Mouse (Mus musculus) liver, embryonic 15.5 days (tissue): ENCODE results near the gene Tmem210. TPM values are rescaled to one million over a fixed set of nuclear protein-coding genes. Genes with fewer than 3 reads are reported as not detected.

Experiments
- ATAC-seq: fragments of 200-750 bp; cut with Nextera tagmentation; 2 replicates; pipeline ENCODE4 v1.8.0; 2017; ENCODE audit warnings: moderate number of reproducible peaks, mild to moderate bottlenecking, moderate library complexity; ENCODE audit not compliant: insufficient read depth
- H3K27ac ChIP-seq: fragments of 300-500 bp; sonication (generic); replicated peaks from 2 replicates; pipeline ENCODE4 v1.5.1; 2015; ENCODE audit warnings: mild to moderate bottlenecking, inconsistent platforms
- H3K27me3 ChIP-seq: fragments of 300-500 bp; sonication (generic); 2 replicates; pipeline ENCODE4 v1.6.1; 2015; ENCODE audit warnings: mild to moderate bottlenecking, inconsistent platforms
- H3K36me3 ChIP-seq: fragments of 300-500 bp; sonication (generic); replicated peaks from 2 replicates; pipeline ENCODE4 v1.6.1; 2015; ENCODE audit warnings: moderate library complexity, mild to moderate bottlenecking, inconsistent platforms
- H3K4me1 ChIP-seq: fragments of 300-500 bp; sonication (generic); replicated peaks from 2 replicates; pipeline ENCODE4 v1.6.1; 2015; ENCODE audit warnings: inconsistent platforms
- H3K4me2 ChIP-seq: fragments of 300-500 bp; sonication (generic); 2 replicates; pipeline ENCODE4 v1.6.1; 2015; ENCODE audit warnings: moderate library complexity, mild to moderate bottlenecking, inconsistent platforms
- H3K4me3 ChIP-seq: fragments of 300-500 bp; sonication (generic); replicated peaks from 2 replicates; pipeline ENCODE4 v1.5.1; 2015; ENCODE audit warnings: mild to moderate bottlenecking, inconsistent platforms
- H3K9ac ChIP-seq: fragments of 300-500 bp; sonication (generic); 2 replicates; pipeline ENCODE4 v1.6.1; 2015; ENCODE audit warnings: moderate library complexity, mild to moderate bottlenecking, inconsistent platforms
- H3K9me3 ChIP-seq: fragments of 300-500 bp; sonication (generic); replicated peaks from 2 replicates; pipeline ENCODE4 v1.6.1; 2016; ENCODE audit warnings: inconsistent platforms
- WGBS: fragments of 180-500 bp; shearing (Covaris S2); methylation state at CpG from one replicate; pipeline ENCODE4 v1.1.7; 2015; ENCODE audit warnings: mixed read lengths; ENCODE audit not compliant: insufficient replicate concordance; 5-methylcytosine and 5-hydroxymethylcytosine counted together
- polyA plus RNA-seq: library from polyadenylated mRNA; unstranded; fragments of >200 nt; fragmentation: Nextera tagmentation; extraction: Ambion mirVana; gene quantifications from 2 replicates; pipeline ENCODE4 v1.2.1, GENCODE M21; 2015

Tmem210 gene
- polyA plus RNA-seq, 1 experiment from 2014 or later: not detected

- peaks cover 72% of the 10 kb centered on the region for H3K27me3 ChIP-seq
- no peak for ATAC-seq
- WGBS: 18% methylated on average over 2 of the region's 2 CpGs
Observed at GRCm38 (mm10) chr2:25320084-25320483, 32.1 kb downstream of the Tmem210 start.

GRCm38 (mm10) chr2:25326036-25326435 is 38.1 kb downstream of the Tmem210 start:
- Histone ChIP-seq H3K9me3 (no peaks in the 10 kb centered on the region), H3K4me3 (no peak overlapping the region), H3K27me3 (peaks cover 15% of the 10 kb centered on the region; the same call in 1 of the 2 replicates), H3K27ac (no peak overlapping the region), H3K36me3 (no peaks in the 10 kb centered on the region), H3K9ac (no peak overlapping the region), H3K4me2 (no peak overlapping the region), H3K4me1 (peaks cover under 1% of the 10 kb centered on the region)
- ATAC-seq: no peak
- 46% methylated on average over 2 of the region's 2 CpGs for WGBS

More at GRCm38 (mm10) chr2:25320084-25320483, 32.1 kb downstream of the Tmem210 start:
- H3K4me2 ChIP-seq: no peak overlapping the region
- no peak overlapping the region for H3K27ac ChIP-seq
- H3K36me3 ChIP-seq: no peaks in the 10 kb centered on the region
- no peak overlapping the region for H3K4me3 ChIP-seq
- no peak overlapping the region for H3K9ac ChIP-seq
- H3K4me1 ChIP-seq: peaks cover 8% of the 10 kb centered on the region
- H3K9me3 ChIP-seq: no peaks in the 10 kb centered on the region

GRCm38 (mm10) chr2:25328440-25328839 is 40.5 kb downstream of the Tmem210 start:
- Histone ChIP-seq H3K36me3 (no peaks in the 10 kb centered on the region), H3K4me2 (no peak overlapping the region), H3K4me3 (no peak overlapping the region), H3K4me1 (peaks cover 19% of the 10 kb centered on the region), H3K27ac (no peak overlapping the region), H3K27me3 (no peaks in the 10 kb centered on the region), H3K9me3 (no peaks in the 10 kb centered on the region), H3K9ac (no peak overlapping the region)
- no peak for ATAC-seq
- WGBS: 34% methylated on average over 7 of the region's 7 CpGs

GRCm38 (mm10) chr2:25331470-25331869 is 43.5 kb downstream of the Tmem210 start:
- H3K4me2 ChIP-seq: peak overlapping the region; percentile 92
- H3K27ac ChIP-seq: peak overlapping the region; percentile 90; the same call in 1 of the 2 replicates
- peaks cover 34% of the 10 kb centered on the region for H3K4me1 ChIP-seq
- peak overlapping the region; percentile 95 for H3K4me3 ChIP-seq
- no peaks in the 10 kb centered on the region for H3K9me3 ChIP-seq
- no peak for ATAC-seq
- H3K36me3 ChIP-seq: peaks cover 25% of the 10 kb centered on the region
- H3K27me3 ChIP-seq: no peaks in the 10 kb centered on the region
- WGBS: 42% methylated on average over 9 of the region's 9 CpGs
- peak overlapping the region; percentile 94 for H3K9ac ChIP-seq

- H3K9ac ChIP-seq: peak within 1 kb of the TSS; percentile 94
Observed at GRCm38 (mm10) chr2:25332286-25333160, 44.6 kb downstream of the Tmem210 start, which contains the start of gene Man1b1. Gene Man1b1 (plus strand): TSS chr2:25332338.

GRCm38 (mm10) chr2:25333569-25333968 is 45.6 kb downstream of the Tmem210 start:
- WGBS: 67% methylated on average over 2 of the region's 2 CpGs
- Histone ChIP-seq H3K27ac (0 out of 2 replicates have a peak overlapping the region, but pooled peaks have one; percentile 80), H3K9me3 (no peaks in the 10 kb centered on the region), H3K27me3 (no peaks in the 10 kb centered on the region), H3K36me3 (peaks cover 46% of the 10 kb centered on the region), H3K4me1 (peaks cover 34% of the 10 kb centered on the region), H3K4me2 (peak overlapping the region; percentile 92), H3K4me3 (peak overlapping the region; percentile 95), H3K9ac (peak overlapping the region; percentile 94)
- ATAC-seq: no peak

More at GRCm38 (mm10) chr2:25332286-25333160, 44.6 kb downstream of the Tmem210 start, which contains the start of gene Man1b1:
- H3K36me3 ChIP-seq: peaks cover 36% of the 10 kb centered on the region
- H3K4me2 ChIP-seq: peak within 1 kb of the TSS; percentile 92
- no peaks in the 10 kb centered on the region for H3K27me3 ChIP-seq
- no peaks in the 10 kb centered on the region for H3K9me3 ChIP-seq
- peak; percentile 97 for ATAC-seq
- peak within 1 kb of the TSS; percentile 95 for H3K4me3 ChIP-seq
- peak within 1 kb of the TSS; percentile 90 for H3K27ac ChIP-seq
- WGBS: under 1% methylated on average over 78 of the region's 78 CpGs
- peaks cover 34% of the 10 kb centered on the region for H3K4me1 ChIP-seq

- 81% methylated on average over 6 of the region's 6 CpGs for WGBS
- H3K36me3 ChIP-seq: peaks cover 85% of the 10 kb centered on the region
- peaks cover 17% of the 10 kb centered on the region for H3K4me1 ChIP-seq
- no peak overlapping the region for H3K9ac ChIP-seq
- no peak overlapping the region for H3K4me2 ChIP-seq
- no peak overlapping the region for H3K4me3 ChIP-seq
- no peaks in the 10 kb centered on the region for H3K27me3 ChIP-seq
- no peaks in the 10 kb centered on the region for H3K9me3 ChIP-seq
- no peak for ATAC-seq
- no peak overlapping the region for H3K27ac ChIP-seq
Observed at GRCm38 (mm10) chr2:25338303-25338702, 50.4 kb downstream of the Tmem210 start.

Other genes starting within 250 kb of the Tmem210 start
- gene Nsmf, start 233.8 kb upstream of the Tmem210 start, polyA plus RNA-seq: 8.3 and 9.7 TPM in 2 replicates
- 5.3 and 6.8 TPM in 2 replicates for gene Entpd8, start 207.8 kb upstream of the Tmem210 start, polyA plus RNA-seq
- 0.94 and 0.98 TPM in 2 replicates for gene Noxa1, start 193.0 kb upstream of the Tmem210 start, polyA plus RNA-seq
- gene Nrarp, start 107.4 kb upstream of the Tmem210 start, polyA plus RNA-seq: 2.1 and 2.4 TPM in 2 replicates
- 6.2 and 6.8 TPM in 2 replicates for gene Tor4a, start 91.3 kb upstream of the Tmem210 start, polyA plus RNA-seq
- 35.9 and 40.6 TPM in 2 replicates for gene Nelfb, start 76.7 kb upstream of the Tmem210 start, polyA plus RNA-seq
- gene Stpg3, start 73.5 kb upstream of the Tmem210 start, polyA plus RNA-seq: not detected in 2 replicates
- gene Fam166a, start 69.4 kb upstream of the Tmem210 start, polyA plus RNA-seq: 1.0 TPM in 1 of 2 replicates, not detected in the other
- 695 and 769 TPM in 2 replicates for gene Tubb4b, start 63.4 kb upstream of the Tmem210 start, polyA plus RNA-seq
- not detected in 2 replicates for gene Slc34a3, start 53.8 kb upstream of the Tmem210 start, polyA plus RNA-seq
- not detected in 2 replicates for gene Rnf224, start 51.4 kb upstream of the Tmem210 start, polyA plus RNA-seq
- 0.31 and 0.59 TPM in 2 replicates for gene Rnf208, start 45.9 kb upstream of the Tmem210 start, polyA plus RNA-seq
- gene Cysrt1, start 45.7 kb upstream of the Tmem210 start, polyA plus RNA-seq: 0.14 TPM in 1 of 2 replicates, not detected in the other
- 1.7 and 1.9 TPM in 2 replicates for gene AL732309.1, start 41.3 kb upstream of the Tmem210 start, polyA plus RNA-seq
- gene Tmem203, start 32.7 kb upstream of the Tmem210 start, polyA plus RNA-seq: 11.9 and 12.5 TPM in 2 replicates
- gene Tprn, start 25.5 kb upstream of the Tmem210 start, polyA plus RNA-seq: 3.9 and 5.4 TPM in 2 replicates
- gene Ssna1, start 15.7 kb upstream of the Tmem210 start, polyA plus RNA-seq: 116 and 124 TPM in 2 replicates
- 41.7 and 45.0 TPM in 2 replicates for gene Anapc2, start 15.7 kb upstream of the Tmem210 start, polyA plus RNA-seq
- not detected in 2 replicates for gene Lrrc26, start 1.8 kb downstream of the Tmem210 start, polyA plus RNA-seq
- gene Grin1, start 31.0 kb downstream of the Tmem210 start, polyA plus RNA-seq: not detected in 2 replicates
- 15.9 and 17.1 TPM in 2 replicates for gene Man1b1, start 44.2 kb downstream of the Tmem210 start, polyA plus RNA-seq
- gene Dpp7, start 68.2 kb downstream of the Tmem210 start, polyA plus RNA-seq: 11.5 and 14.7 TPM in 2 replicates
- gene Uap1l1, start 77.5 kb downstream of the Tmem210 start, polyA plus RNA-seq: 15.1 and 15.4 TPM in 2 replicates
- gene Sapcd2, start 84.2 kb downstream of the Tmem210 start, polyA plus RNA-seq: 18.5 and 19.5 TPM in 2 replicates
- 0.58 and 0.71 TPM in 2 replicates for gene Entpd2, start 107.7 kb downstream of the Tmem210 start, polyA plus RNA-seq
- gene Npdc1, start 111.2 kb downstream of the Tmem210 start, polyA plus RNA-seq: 4.5 and 6.1 TPM in 2 replicates
- 1.2 and 1.7 TPM in 2 replicates for gene Fut7, start 135.1 kb downstream of the Tmem210 start, polyA plus RNA-seq
- 1.2 and 1.3 TPM in 2 replicates for gene Abca2, start 140.6 kb downstream of the Tmem210 start, polyA plus RNA-seq
- gene Clic3, start 168.7 kb downstream of the Tmem210 start, polyA plus RNA-seq: 0.38 and 1.0 TPM in 2 replicates
- 8.3 and 10.6 TPM in 2 replicates for gene Paxx, start 172.9 kb downstream of the Tmem210 start, polyA plus RNA-seq
- 0.23 and 0.38 TPM in 2 replicates for gene Ptgds, start 181.9 kb downstream of the Tmem210 start, polyA plus RNA-seq
- not detected in 2 replicates for gene Lcn12, start 205.8 kb downstream of the Tmem210 start, polyA plus RNA-seq
- 24.0 and 28.6 TPM in 2 replicates for gene Fbxw5, start 212.6 kb downstream of the Tmem210 start, polyA plus RNA-seq
- 64.9 and 88.1 TPM in 2 replicates for gene C8g, start 213.6 kb downstream of the Tmem210 start, polyA plus RNA-seq